Mouse (Mus musculus) kidney, adult 18-20 months (tissue): Measurements from ENCODE around the gene Sh3gl2.

Source experiments
- DNase-seq: peaks from one replicate; pipeline ENCODE4 v3.0.0; 2021

Gene Sh3gl2

GRCm38 (mm10) chr4:85305912-85306573, 101.1 kb downstream of the Sh3gl2 start:
- DNase-seq, result peak; percentile 6

- no peak for DNase-seq
Measured at GRCm38 (mm10) chr4:85319092-85319491, 114.2 kb downstream of the Sh3gl2 start.

- DNase-seq, result no peak
Measured at GRCm38 (mm10) chr4:85325454-85325853, 120.5 kb downstream of the Sh3gl2 start.

- no peak for DNase-seq
Measured at GRCm38 (mm10) chr4:85326052-85326451, 121.1 kb downstream of the Sh3gl2 start.

GRCm38 (mm10) chr4:85334688-85335200, 129.8 kb downstream of the Sh3gl2 start:
- no peak for DNase-seq

- DNase-seq, result no peak
Measured at GRCm38 (mm10) chr4:85336356-85336755, 131.4 kb downstream of the Sh3gl2 start.

GRCm38 (mm10) chr4:85339126-85339525, 134.2 kb downstream of the Sh3gl2 start:
- DNase-seq, result no peak

GRCm38 (mm10) chr4:85340686-85341085, 135.8 kb downstream of the Sh3gl2 start:
- DNase-seq, result no peak

GRCm38 (mm10) chr4:85345911-85346310, 141.0 kb downstream of the Sh3gl2 start:
- DNase-seq, result no peak

- no peak for DNase-seq
Measured at GRCm38 (mm10) chr4:85348079-85348643, 143.2 kb downstream of the Sh3gl2 start.

GRCm38 (mm10) chr4:85362661-85363060, 157.7 kb downstream of the Sh3gl2 start:
- DNase-seq, result no peak

GRCm38 (mm10) chr4:85363205-85363604, 158.3 kb downstream of the Sh3gl2 start:
- DNase-seq, result no peak

- DNase-seq, result no peak
Measured at GRCm38 (mm10) chr4:85371036-85371435, 166.1 kb downstream of the Sh3gl2 start.

GRCm38 (mm10) chr4:85374801-85375200, 169.9 kb downstream of the Sh3gl2 start:
- no peak for DNase-seq

- DNase-seq, result no peak
Measured at GRCm38 (mm10) chr4:85376187-85376586, 171.3 kb downstream of the Sh3gl2 start.

GRCm38 (mm10) chr4:85376610-85377009, 171.7 kb downstream of the Sh3gl2 start:
- DNase-seq, result no peak

GRCm38 (mm10) chr4:85385241-85385640, 180.3 kb downstream of the Sh3gl2 start:
- no peak for DNase-seq

- DNase-seq, result no peak
Measured at GRCm38 (mm10) chr4:85387676-85388075, 182.8 kb downstream of the Sh3gl2 start.

GRCm38 (mm10) chr4:85391795-85392194, 186.9 kb downstream of the Sh3gl2 start:
- DNase-seq, result no peak

GRCm38 (mm10) chr4:85398765-85399164, 193.8 kb downstream of the Sh3gl2 start:
- no peak for DNase-seq

- DNase-seq, result peak; percentile 74
Measured at GRCm38 (mm10) chr4:85402823-85403222, 197.9 kb downstream of the Sh3gl2 start.

GRCm38 (mm10) chr4:85404424-85405194, 199.7 kb downstream of the Sh3gl2 start:
- peak; percentile 60 for DNase-seq

GRCm38 (mm10) chr4:85405276-85405675, 200.3 kb downstream of the Sh3gl2 start:
- no peak for DNase-seq

- no peak for DNase-seq
Measured at GRCm38 (mm10) chr4:85416466-85416865, 211.5 kb downstream of the Sh3gl2 start.
